Mouse (Mus musculus) heart, embryonic 15.5 days (tissue): ENCODE measurements around the gene Gse1. TPM values are rescaled to one million over a fixed set of nuclear protein-coding genes. Genes with fewer than 3 reads are reported as not detected.
A peak's percentile ranks its signal among the peaks of the same experiment; 100 is the strongest.

Experiments used
- ATAC-seq: fragments of 200-750 bp; cut with Nextera tagmentation; replicated peaks from 2 replicates; pipeline ENCODE4 v1.8.0; 2017; ENCODE audit warnings: low read depth, moderate TSS enrichment; ENCODE audit not compliant: insufficient number of reproducible peaks, insufficient read depth, low FRiP score
- H3K27ac ChIP-seq: fragments of 300-500 bp; sonication (generic); 2 replicates; pipeline ENCODE4 v1.5.1; 2015; ENCODE audit warnings: mild to moderate bottlenecking, inconsistent platforms
- H3K27me3 ChIP-seq: fragments of 300-500 bp; sonication (generic); 2 replicates; pipeline ENCODE4 v1.6.1; 2015; ENCODE audit warnings: inconsistent platforms
- H3K36me3 ChIP-seq: fragments of 300-500 bp; sonication (generic); 2 replicates; pipeline ENCODE4 v1.6.1; 2015; ENCODE audit warnings: mild to moderate bottlenecking, inconsistent platforms
- H3K4me1 ChIP-seq: fragments of 300-500 bp; sonication (generic); replicated peaks from 2 replicates; pipeline ENCODE4 v1.6.1; 2015; ENCODE audit warnings: inconsistent platforms
- H3K4me2 ChIP-seq: fragments of 300-500 bp; sonication (generic); 2 replicates; pipeline ENCODE4 v1.6.1; 2015; ENCODE audit warnings: inconsistent platforms, mild to moderate bottlenecking, moderate library complexity
- H3K4me3 ChIP-seq: fragments of 300-500 bp; sonication (generic); 2 replicates; pipeline ENCODE4 v1.5.1; 2015; ENCODE audit warnings: mild to moderate bottlenecking, inconsistent platforms
- H3K9ac ChIP-seq: fragments of 300-500 bp; sonication (generic); 2 replicates; pipeline ENCODE4 v1.6.1; 2015; ENCODE audit warnings: mild to moderate bottlenecking, inconsistent platforms
- H3K9me3 ChIP-seq: fragments of 300-500 bp; sonication (generic); replicated peaks from 2 replicates; pipeline ENCODE4 v1.6.1; 2016; ENCODE audit warnings: inconsistent platforms
- WGBS: fragments of 180-500 bp; shearing (Covaris S2); methylation state at CpG from one replicate; pipeline ENCODE4 v1.1.7; 2015; ENCODE audit warnings: mixed read lengths; 5-methylcytosine and 5-hydroxymethylcytosine counted together
- polyA plus RNA-seq: library from polyadenylated mRNA; unstranded; fragments of >200 nt; fragmentation: Nextera tagmentation; extraction: Ambion mirVana; gene quantifications from 2 replicates; pipeline ENCODE4 v1.2.1, GENCODE M21; 2015

Gene Gse1
- polyA plus RNA-seq, 1 experiment from 2014 or later: 8.9 TPM

GRCm38 (mm10) chr8:120381865-120382264 is 153.6 kb downstream of the Gse1 start:
- Histone ChIP-seq H3K4me1 (peaks cover 67% of the 10 kb centered on the region), H3K36me3 (no peaks in the 10 kb centered on the region), H3K9me3 (no peaks in the 10 kb centered on the region), H3K9ac (peak overlapping the region; percentile 31; the same call in 1 of the 2 replicates), H3K4me3 (no peak overlapping the region), H3K4me2 (peak overlapping the region; percentile 31; the same call in 1 of the 2 replicates), H3K27ac (peak overlapping the region; percentile 98), H3K27me3 (no peaks in the 10 kb centered on the region)
- WGBS: 25% methylated on average over 4 of the region's 4 CpGs
- ATAC-seq: 0 out of 2 replicates have a peak, but pooled peaks have one; percentile 0

GRCm38 (mm10) chr8:120382436-120383203 is 154.4 kb downstream of the Gse1 start:
- Histone ChIP-seq H3K36me3 (no peaks in the 10 kb centered on the region), H3K4me1 (peaks cover 60% of the 10 kb centered on the region), H3K9me3 (no peaks in the 10 kb centered on the region), H3K9ac (peak overlapping the region; percentile 40), H3K4me3 (no peak overlapping the region), H3K27me3 (no peaks in the 10 kb centered on the region), H3K4me2 (peak overlapping the region; percentile 31), H3K27ac (peak overlapping the region; percentile 98)
- WGBS: 21% methylated on average over 19 of the region's 19 CpGs
- ATAC-seq: peak; percentile 94

GRCm38 (mm10) chr8:120383204-120383560 is 154.9 kb downstream of the Gse1 start:
- Histone ChIP-seq H3K4me1 (peaks cover 54% of the 10 kb centered on the region), H3K9ac (peak overlapping the region; percentile 40)

GRCm38 (mm10) chr8:120383713-120384112 is 155.5 kb downstream of the Gse1 start:
- no peak overlapping the region for H3K4me3 ChIP-seq
- peaks cover 49% of the 10 kb centered on the region for H3K4me1 ChIP-seq
- no peaks in the 10 kb centered on the region for H3K9me3 ChIP-seq
- H3K27ac ChIP-seq: peak overlapping the region; percentile 98
- WGBS: 36% methylated on average over 6 of the region's 6 CpGs
- H3K4me2 ChIP-seq: no peak overlapping the region
- H3K27me3 ChIP-seq: no peaks in the 10 kb centered on the region
- no peaks in the 10 kb centered on the region for H3K36me3 ChIP-seq
- H3K9ac ChIP-seq: peak overlapping the region; percentile 22; the same call in 1 of the 2 replicates
- no peak for ATAC-seq

More at GRCm38 (mm10) chr8:120383204-120383560, 154.9 kb downstream of the Gse1 start:
- WGBS: 49% methylated on average over 6 of the region's 6 CpGs
- no peaks in the 10 kb centered on the region for H3K9me3 ChIP-seq
- no peaks in the 10 kb centered on the region for H3K27me3 ChIP-seq
- no peak overlapping the region for H3K4me3 ChIP-seq
- peak overlapping the region; percentile 22; the same call in 1 of the 2 replicates for H3K4me2 ChIP-seq
- H3K36me3 ChIP-seq: no peaks in the 10 kb centered on the region
- ATAC-seq: peak; percentile 5; the same call in 1 of the 2 replicates
- peak overlapping the region; percentile 98 for H3K27ac ChIP-seq

- H3K27ac ChIP-seq: no peak overlapping the region
- no peak overlapping the region for H3K4me2 ChIP-seq
- no peak for ATAC-seq
- no peaks in the 10 kb centered on the region for H3K27me3 ChIP-seq
- no peaks in the 10 kb centered on the region for H3K9me3 ChIP-seq
- H3K9ac ChIP-seq: no peak overlapping the region
- H3K36me3 ChIP-seq: no peaks in the 10 kb centered on the region
- peaks cover 41% of the 10 kb centered on the region for H3K4me1 ChIP-seq
- no peak overlapping the region for H3K4me3 ChIP-seq
Observed at GRCm38 (mm10) chr8:120384745-120385144, 156.5 kb downstream of the Gse1 start.

GRCm38 (mm10) chr8:120388246-120388645 is 160.0 kb downstream of the Gse1 start:
- H3K27ac ChIP-seq: no peak overlapping the region
- H3K36me3 ChIP-seq: no peaks in the 10 kb centered on the region
- no peak overlapping the region for H3K4me2 ChIP-seq
- no peaks in the 10 kb centered on the region for H3K9me3 ChIP-seq
- ATAC-seq: no peak
- H3K4me1 ChIP-seq: peaks cover 18% of the 10 kb centered on the region
- no peaks in the 10 kb centered on the region for H3K27me3 ChIP-seq
- H3K4me3 ChIP-seq: no peak overlapping the region
- no peak overlapping the region for H3K9ac ChIP-seq
- WGBS: 93% methylated on average over 6 of the region's 6 CpGs

GRCm38 (mm10) chr8:120390598-120390997 is 162.3 kb downstream of the Gse1 start:
- H3K9me3 ChIP-seq: no peaks in the 10 kb centered on the region
- H3K9ac ChIP-seq: no peak overlapping the region
- H3K4me1 ChIP-seq: peaks cover 12% of the 10 kb centered on the region
- H3K27me3 ChIP-seq: no peaks in the 10 kb centered on the region
- no peak overlapping the region for H3K4me3 ChIP-seq
- ATAC-seq: no peak
- WGBS: 79% methylated on average over 7 of the region's 7 CpGs
- no peak overlapping the region for H3K27ac ChIP-seq
- no peak overlapping the region for H3K4me2 ChIP-seq
- H3K36me3 ChIP-seq: no peaks in the 10 kb centered on the region

GRCm38 (mm10) chr8:120391856-120392255 is 163.6 kb downstream of the Gse1 start:
- Histone ChIP-seq H3K4me3 (no peak overlapping the region), H3K9me3 (no peaks in the 10 kb centered on the region), H3K27ac (no peak overlapping the region), H3K36me3 (no peaks in the 10 kb centered on the region), H3K27me3 (no peaks in the 10 kb centered on the region), H3K4me1 (peaks cover 14% of the 10 kb centered on the region), H3K4me2 (no peak overlapping the region), H3K9ac (no peak overlapping the region)
- ATAC-seq: no peak
- WGBS: 73% methylated on average over 21 of the region's 21 CpGs

GRCm38 (mm10) chr8:120393085-120393484 is 164.8 kb downstream of the Gse1 start:
- Histone ChIP-seq H3K27me3 (no peaks in the 10 kb centered on the region), H3K9ac (no peak overlapping the region), H3K4me2 (no peak overlapping the region), H3K9me3 (no peaks in the 10 kb centered on the region), H3K4me3 (no peak overlapping the region), H3K4me1 (peaks cover 23% of the 10 kb centered on the region), H3K27ac (no peak overlapping the region), H3K36me3 (no peaks in the 10 kb centered on the region)
- 81% methylated on average over 11 of the region's 11 CpGs for WGBS
- ATAC-seq: no peak

- H3K4me1 ChIP-seq: peaks cover 23% of the 10 kb centered on the region
- no peak overlapping the region for H3K4me3 ChIP-seq
- no peaks in the 10 kb centered on the region for H3K9me3 ChIP-seq
- H3K4me2 ChIP-seq: no peak overlapping the region
- H3K27me3 ChIP-seq: no peaks in the 10 kb centered on the region
- 70% methylated on average over 9 of the region's 9 CpGs for WGBS
- H3K9ac ChIP-seq: no peak overlapping the region
- ATAC-seq: no peak
- H3K36me3 ChIP-seq: no peaks in the 10 kb centered on the region
- no peak overlapping the region for H3K27ac ChIP-seq
Observed at GRCm38 (mm10) chr8:120393871-120394275, 165.6 kb downstream of the Gse1 start.

GRCm38 (mm10) chr8:120395892-120396291 is 167.6 kb downstream of the Gse1 start:
- Histone ChIP-seq H3K9me3 (no peaks in the 10 kb centered on the region), H3K9ac (no peak overlapping the region), H3K27me3 (no peaks in the 10 kb centered on the region), H3K4me3 (no peak overlapping the region), H3K36me3 (no peaks in the 10 kb centered on the region), H3K27ac (no peak overlapping the region), H3K4me2 (no peak overlapping the region), H3K4me1 (peaks cover 23% of the 10 kb centered on the region)
- 91% methylated on average over 3 of the region's 3 CpGs for WGBS
- no peak for ATAC-seq

GRCm38 (mm10) chr8:120396756-120397155 is 168.5 kb downstream of the Gse1 start:
- no peak for ATAC-seq
- no peaks in the 10 kb centered on the region for H3K36me3 ChIP-seq
- H3K27ac ChIP-seq: no peak overlapping the region
- H3K9me3 ChIP-seq: no peaks in the 10 kb centered on the region
- H3K4me2 ChIP-seq: no peak overlapping the region
- H3K4me3 ChIP-seq: no peak overlapping the region
- H3K4me1 ChIP-seq: peaks cover 23% of the 10 kb centered on the region
- no peaks in the 10 kb centered on the region for H3K27me3 ChIP-seq
- no peak overlapping the region for H3K9ac ChIP-seq
- WGBS: 46% methylated on average over 3 of the region's 3 CpGs
